Mouse (Mus musculus) limb, embryonic 11.5 days (tissue): ENCODE measurements around the gene Ube2o. TPM values are rescaled to one million over a fixed set of nuclear protein-coding genes. Genes with fewer than 3 reads are reported as not detected.

ENCODE experiments used
- ATAC-seq: fragments of 200-750 bp; cut with Nextera tagmentation; 2 replicates; pipeline ENCODE4 v1.8.0; 2017; ENCODE audit warnings: low read depth; ENCODE audit not compliant: insufficient number of reproducible peaks, low FRiP score, low TSS enrichment
- DNase-seq: peaks from one replicate; pipeline ENCODE4 v3.0.0-alpha.2; 2015; ENCODE audit warnings: low spot score
- H3K27ac ChIP-seq: fragments of 300-500 bp; sonication (generic); replicated peaks from 2 replicates; pipeline ENCODE4 v1.5.1; 2014; ENCODE audit warnings: low read depth, mild to moderate bottlenecking, low read length
- H3K27me3 ChIP-seq: fragments of 300-500 bp; sonication (generic); 2 replicates; pipeline ENCODE4 v1.6.1; 2014; ENCODE audit warnings: mild to moderate bottlenecking, low read length, mixed read lengths; ENCODE audit not compliant: control insufficient read depth, insufficient read depth
- H3K36me3 ChIP-seq: fragments of 300-500 bp; sonication (generic); 2 replicates; pipeline ENCODE4 v1.6.1; 2014; ENCODE audit warnings: mild to moderate bottlenecking, low read length, moderate library complexity, mixed read lengths; ENCODE audit not compliant: control insufficient read depth, insufficient read depth
- H3K4me1 ChIP-seq: fragments of 300-500 bp; sonication (generic); 2 replicates; pipeline ENCODE4 v1.6.1; 2014; ENCODE audit warnings: low read length, mixed read lengths; ENCODE audit not compliant: control insufficient read depth, insufficient read depth
- H3K4me2 ChIP-seq: fragments of 300-500 bp; sonication (generic); 2 replicates; pipeline ENCODE4 v1.6.1; 2014; ENCODE audit warnings: low read depth, mild to moderate bottlenecking, moderate library complexity; ENCODE audit not compliant: severe bottlenecking
- H3K4me3 ChIP-seq: fragments of 300-500 bp; sonication (generic); 2 replicates; pipeline ENCODE4 v1.5.1; 2014; ENCODE audit warnings: low read depth, low read length
- H3K9ac ChIP-seq: fragments of 300-500 bp; sonication (generic); 2 replicates; pipeline ENCODE4 v1.6.1; 2014; ENCODE audit warnings: mild to moderate bottlenecking, low read length
- H3K9me3 ChIP-seq: fragments of 300-500 bp; sonication (generic); 2 replicates; pipeline ENCODE4 v1.6.1; 2016; ENCODE audit warnings: low read length; ENCODE audit not compliant: control insufficient read depth
- WGBS: fragments of 180-500 bp; shearing (Covaris S2); extraction: QIAGEN DNeasy Blood & Tissue Kit; methylation state at CpG from one replicate; pipeline ENCODE4 v1.1.7; 2014; 5-methylcytosine and 5-hydroxymethylcytosine counted together
- polyA plus RNA-seq: library from polyadenylated mRNA; unstranded; fragments of >200 nt; fragmentation: Nextera tagmentation; extraction: Ambion mirVana; gene quantifications from 2 replicates; pipeline ENCODE4 v1.2.1, GENCODE M21; 2014

Ube2o gene
- polyA plus RNA-seq, 1 experiment from 2014 or later = 19.4 TPM

DNA sequence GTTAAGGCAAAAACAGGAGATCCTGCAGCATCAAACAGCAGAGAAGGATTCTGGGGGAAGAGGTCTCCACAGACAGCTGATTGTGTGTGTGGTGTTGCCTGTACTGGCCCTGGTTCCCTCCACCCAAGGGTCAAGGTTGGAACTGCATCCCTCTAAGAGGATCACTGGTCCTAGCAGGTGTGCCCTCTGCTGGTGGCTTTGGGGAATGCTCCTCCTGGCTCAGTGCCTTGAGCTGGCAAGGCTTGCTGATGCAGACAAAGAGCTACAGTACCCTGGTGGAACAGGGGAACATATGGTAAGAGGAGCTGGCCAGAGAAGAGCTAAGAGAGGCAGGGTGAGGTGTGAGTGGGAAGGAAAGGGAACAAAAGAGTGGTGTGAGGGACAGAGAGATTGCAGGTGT lies 11.2 kb upstream of the Ube2o start:
- DNase-seq (peak; percentile 99), ATAC-seq (peak; percentile 65; the same call in 1 of the 2 replicates)
- H3K27me3 ChIP-seq = no peaks in the 10 kb centered on the region
- no peaks in the 10 kb centered on the region for H3K4me1 ChIP-seq
- no peak overlapping the region for H3K4me3 ChIP-seq
- no peaks in the 10 kb centered on the region for H3K9me3 ChIP-seq
- no peak overlapping the region for H3K4me2 ChIP-seq
- H3K9ac ChIP-seq = no peak overlapping the region
- no peaks in the 10 kb centered on the region for H3K36me3 ChIP-seq
- H3K27ac ChIP-seq = no peak overlapping the region; the same call in 1 of the 2 replicates

DNA sequence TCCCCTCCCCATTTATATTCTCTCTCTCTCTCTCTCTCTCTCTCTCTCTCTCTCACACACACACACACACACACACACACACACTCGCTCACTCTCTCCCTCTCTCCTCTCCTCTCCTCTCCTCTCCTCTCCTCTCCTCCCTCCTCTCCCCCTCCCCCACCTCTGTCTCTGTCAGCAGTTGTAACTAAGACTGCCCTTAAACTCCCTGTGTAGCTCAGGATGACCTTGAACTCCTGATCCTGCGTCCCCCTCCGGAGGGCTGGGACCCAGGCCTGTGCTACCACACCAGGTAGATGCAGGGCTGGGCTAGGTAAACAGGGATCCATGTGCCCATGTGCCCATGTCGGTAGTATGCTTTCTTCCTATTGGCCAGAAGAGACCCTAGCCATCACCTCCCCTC lies 10.4 kb upstream of the Ube2o start:
- Histone ChIP-seq H3K4me1 (no peaks in the 10 kb centered on the region), H3K9me3 (no peaks in the 10 kb centered on the region), H3K9ac (no peak overlapping the region), H3K4me2 (no peak overlapping the region), H3K27ac (no peak overlapping the region), H3K27me3 (no peaks in the 10 kb centered on the region), H3K4me3 (no peak overlapping the region), H3K36me3 (no peaks in the 10 kb centered on the region)
- ATAC-seq = no peak
- no peak for DNase-seq
- 77% methylated on average over 4 of the region's 4 CpGs for WGBS

DNA sequence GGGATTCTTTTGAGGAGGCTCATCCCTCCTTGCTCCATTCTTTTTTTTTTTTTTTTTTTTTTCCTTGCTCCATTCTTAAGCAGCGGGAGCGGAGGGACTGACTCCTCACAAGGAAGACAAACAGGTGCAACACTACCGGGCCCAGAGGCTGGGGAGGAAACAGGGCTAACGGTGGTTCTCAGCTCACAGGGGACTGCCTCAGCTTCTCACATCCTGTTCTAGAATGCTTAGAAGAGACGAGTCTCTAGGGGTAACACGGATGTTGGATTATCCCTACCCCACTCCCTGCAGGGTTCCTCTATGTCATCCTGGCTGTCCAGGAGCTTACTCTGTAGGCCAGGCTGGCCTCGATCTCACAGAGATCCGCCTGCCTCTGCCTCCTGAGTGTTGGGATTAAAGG lies 8.3 kb upstream of the Ube2o start:
- H3K9me3 ChIP-seq = no peaks in the 10 kb centered on the region
- no peaks in the 10 kb centered on the region for H3K4me1 ChIP-seq
- WGBS = 64% methylated on average over 8 of the region's 8 CpGs
- H3K9ac ChIP-seq = no peak overlapping the region
- H3K4me2 ChIP-seq = no peak overlapping the region
- no peaks in the 10 kb centered on the region for H3K36me3 ChIP-seq
- H3K4me3 ChIP-seq = no peak overlapping the region
- DNase-seq = no peak
- no peaks in the 10 kb centered on the region for H3K27me3 ChIP-seq
- ATAC-seq = no peak
- H3K27ac ChIP-seq = no peak overlapping the region

DNA sequence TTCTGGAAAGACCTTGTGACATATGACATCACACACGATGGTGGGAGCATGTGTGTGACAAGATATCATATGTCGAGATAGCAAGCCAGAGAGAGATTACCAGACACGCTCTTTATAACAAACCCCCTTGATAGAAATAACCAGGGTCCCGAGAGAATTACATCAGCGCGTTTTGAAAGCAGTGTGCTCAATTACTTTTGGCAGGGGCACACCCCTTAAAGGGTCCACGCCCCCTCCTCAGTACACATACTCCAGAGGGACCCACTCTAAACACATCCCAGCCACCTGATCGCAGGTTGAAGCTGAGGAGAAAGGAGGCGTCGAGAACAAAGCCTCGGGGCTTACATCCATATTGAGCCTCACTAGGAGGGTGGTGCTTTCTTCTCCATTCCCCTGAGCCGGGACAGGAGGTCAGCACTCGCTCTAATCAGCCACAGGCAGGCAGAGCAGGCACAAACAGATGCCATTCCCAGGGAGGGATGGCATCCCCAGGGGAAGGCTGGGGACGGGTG lies 7.8 kb upstream of the Ube2o start:
- Histone ChIP-seq H3K27me3 (no peaks in the 10 kb centered on the region), H3K4me1 (no peaks in the 10 kb centered on the region), H3K4me2 (no peak overlapping the region), H3K36me3 (no peaks in the 10 kb centered on the region), H3K27ac (no peak overlapping the region), H3K4me3 (no peak overlapping the region), H3K9ac (no peak overlapping the region), H3K9me3 (no peaks in the 10 kb centered on the region)
- DNase-seq (no peak), ATAC-seq (no peak)
- 34% methylated on average over 14 of the region's 14 CpGs for WGBS

DNA sequence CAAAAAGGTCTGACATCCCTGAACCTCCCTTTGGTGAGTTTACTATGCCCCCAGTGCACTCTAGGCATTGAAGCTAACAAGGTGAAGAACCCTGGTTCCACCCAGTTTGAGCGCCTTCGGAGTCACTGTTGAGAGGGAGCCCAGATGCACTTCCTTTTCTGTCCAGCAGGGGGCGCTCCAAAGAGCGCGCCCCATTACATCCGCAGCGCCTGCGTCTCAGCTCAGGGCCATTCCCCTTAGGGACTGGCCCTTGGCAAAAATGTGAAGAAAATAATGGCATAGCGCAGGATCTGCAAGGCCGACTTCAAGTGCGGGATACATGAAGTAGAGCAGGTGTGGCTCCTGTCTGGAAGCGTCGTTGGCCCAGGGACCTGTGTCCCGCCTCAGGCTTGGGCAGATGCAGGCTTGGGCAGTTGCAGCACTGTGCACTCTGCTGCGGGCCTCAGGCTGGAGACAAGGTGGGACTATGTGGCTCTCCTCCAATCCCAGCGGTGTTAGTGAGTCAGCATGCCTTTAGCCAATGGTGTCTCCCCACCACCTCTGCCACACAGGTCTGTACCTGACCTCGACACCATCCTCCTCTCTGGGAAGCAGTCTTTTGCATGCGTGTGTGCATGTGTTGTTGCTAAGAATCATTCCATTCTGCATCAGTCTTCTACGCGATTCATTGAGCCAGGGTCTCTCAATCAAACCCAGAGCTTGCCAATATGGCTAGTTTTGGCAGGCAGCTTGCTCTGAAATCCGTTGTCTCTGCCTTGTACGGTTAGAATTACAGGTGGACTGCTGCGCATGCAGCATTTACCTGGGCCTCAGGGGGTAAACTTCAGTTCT lies 5.8 kb upstream of the Ube2o start:
- 21% methylated on average over 23 of the region's 23 CpGs for WGBS
- Histone ChIP-seq H3K4me1 (no peaks in the 10 kb centered on the region), H3K27me3 (no peaks in the 10 kb centered on the region), H3K27ac (no peak overlapping the region), H3K9me3 (no peaks in the 10 kb centered on the region), H3K4me2 (peak overlapping the region; percentile 24; the same call in 1 of the 2 replicates), H3K4me3 (no peak overlapping the region), H3K36me3 (no peaks in the 10 kb centered on the region), H3K9ac (no peak overlapping the region)
- DNase-seq (peak; percentile 83), ATAC-seq (peak; percentile 67)

DNA sequence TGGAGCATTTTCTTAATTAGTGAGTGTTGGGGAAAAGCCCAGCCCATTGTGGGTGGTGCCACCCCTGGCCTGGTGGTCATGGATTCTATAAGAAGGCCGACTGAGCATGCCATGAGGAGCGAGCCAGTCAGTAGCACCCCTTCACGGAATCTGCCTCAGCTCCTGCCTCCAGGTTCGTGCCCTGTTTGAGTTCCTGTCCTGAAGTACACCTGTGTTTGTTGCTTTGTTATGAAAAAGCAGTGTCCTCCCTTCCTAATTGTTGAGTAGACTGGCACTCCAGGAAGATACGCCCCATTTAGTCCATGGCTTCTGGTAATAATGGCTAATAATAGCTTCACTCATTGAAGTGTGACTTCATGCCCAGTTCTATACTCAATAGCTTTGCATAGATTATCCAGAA lies 5.1 kb upstream of the Ube2o start, which contains the start of gene Aanat:
Gene Aanat (plus strand): TSS at position 123 of the 400 bp plus-strand sequence.
- no peaks in the 10 kb centered on the region for H3K4me1 ChIP-seq

DNA sequence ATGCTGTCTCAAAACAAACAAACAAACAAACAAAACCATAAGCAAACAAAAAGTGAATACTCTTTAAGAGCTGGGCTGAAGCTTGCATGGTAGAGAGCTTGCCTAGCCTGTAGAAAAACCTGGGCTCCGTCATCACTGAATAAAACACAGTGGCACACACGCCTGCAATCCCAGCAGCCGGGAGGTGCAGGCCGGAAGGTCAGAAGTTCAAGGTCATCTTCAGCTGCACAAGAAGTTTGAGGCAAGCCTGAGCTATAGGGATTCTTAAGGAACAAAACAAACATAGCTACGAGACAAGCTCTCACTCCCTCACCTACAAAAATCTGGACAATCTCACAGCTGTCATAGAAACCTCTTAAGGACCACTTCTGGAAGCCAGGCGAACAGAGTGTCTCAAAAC lies 4.4 kb upstream of the Ube2o start:
- H3K4me2 ChIP-seq = no peak overlapping the region
- no peak overlapping the region for H3K4me3 ChIP-seq
- no peak for DNase-seq
- 75% methylated on average over 6 of the region's 6 CpGs for WGBS
- H3K27me3 ChIP-seq = no peaks in the 10 kb centered on the region
- ATAC-seq = no peak
- no peak overlapping the region for H3K9ac ChIP-seq
- no peaks in the 10 kb centered on the region for H3K9me3 ChIP-seq
- H3K27ac ChIP-seq = no peak overlapping the region
- no peaks in the 10 kb centered on the region for H3K4me1 ChIP-seq
- H3K36me3 ChIP-seq = no peaks in the 10 kb centered on the region

More for the DNA sequence above, 5.1 kb upstream of the Ube2o start, which contains the start of gene Aanat:
- Histone ChIP-seq H3K36me3 (no peaks in the 10 kb centered on the region), H3K4me2 (peak within 1 kb of the TSS; percentile 24; the same call in 1 of the 2 replicates), H3K9me3 (no peaks in the 10 kb centered on the region), H3K4me3 (no peak within 1 kb of the TSS), H3K27me3 (no peaks in the 10 kb centered on the region), H3K9ac (no peak within 1 kb of the TSS), H3K27ac (no peak within 1 kb of the TSS)
- DNase-seq = no peak
- WGBS = 59% methylated on average over 5 of the region's 5 CpGs
- ATAC-seq = no peak

DNA sequence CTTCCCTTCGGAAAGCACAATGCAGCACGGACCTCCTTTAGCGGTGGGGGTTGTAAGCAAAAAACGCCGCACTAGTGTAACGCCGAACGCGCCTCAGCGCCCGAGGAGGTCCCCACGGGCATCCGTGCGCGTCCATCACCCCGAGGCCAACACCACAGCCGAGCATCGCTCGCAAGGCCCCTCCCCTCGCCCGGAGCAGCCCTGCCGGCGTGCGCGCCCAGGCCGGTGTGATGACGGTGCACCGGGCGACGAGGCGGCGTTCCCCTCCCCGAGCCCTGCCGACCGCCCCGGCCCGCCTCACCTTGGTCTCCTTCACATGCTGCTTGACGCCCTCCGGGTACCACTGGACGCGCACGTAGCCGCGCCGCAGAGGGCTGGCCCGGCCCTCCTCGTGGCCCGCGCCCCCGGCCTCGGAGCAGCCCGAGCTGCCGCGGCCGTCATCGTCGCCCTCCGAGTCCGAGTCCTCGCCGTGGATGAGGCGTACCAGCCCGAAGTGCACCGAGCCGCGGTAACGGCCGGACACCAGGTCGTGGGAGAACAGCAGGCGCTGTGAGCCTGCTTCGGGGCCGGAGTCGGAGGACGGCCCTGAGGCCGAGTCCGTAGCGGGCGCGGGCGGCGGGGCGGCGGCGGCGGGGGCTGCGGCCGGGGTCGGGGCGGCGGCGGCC lies 404 bp downstream of the Ube2o start:
- peak overlapping the region; percentile 91 for H3K4me3 ChIP-seq
- ATAC-seq (peak; percentile 71), DNase-seq (peak; percentile 70)
- peak overlapping the region; percentile 91 for H3K9ac ChIP-seq
- H3K9me3 ChIP-seq = no peaks in the 10 kb centered on the region
- peak overlapping the region; percentile 80 for H3K4me2 ChIP-seq
- peaks cover 8% of the 10 kb centered on the region; the same call in 1 of the 2 replicates for H3K4me1 ChIP-seq
- under 1% methylated on average over 62 of the region's 91 CpGs for WGBS
- peak overlapping the region; percentile 59 for H3K27ac ChIP-seq
- H3K27me3 ChIP-seq = no peaks in the 10 kb centered on the region
- H3K36me3 ChIP-seq = no peaks in the 10 kb centered on the region
